Mouse (Mus musculus) liver, embryonic 12.5 days (tissue): ENCODE results near the gene Usp13. TPM values are rescaled to one million over a fixed set of nuclear protein-coding genes. Genes with fewer than 3 reads are reported as not detected.
A peak's percentile ranks its signal among the peaks of the same experiment; 100 is the strongest.

ENCODE experiments used
- ATAC-seq: fragments of 200-750 bp; cut with Nextera tagmentation; 2 replicates; pipeline ENCODE4 v1.8.0; 2017; ENCODE audit warnings: moderate number of reproducible peaks, mild to moderate bottlenecking, moderate library complexity
- H3K27ac ChIP-seq: fragments of 300-500 bp; sonication (generic); 2 replicates; pipeline ENCODE4 v1.5.1; 2016; ENCODE audit warnings: mild to moderate bottlenecking
- H3K27me3 ChIP-seq: fragments of 300-500 bp; sonication (generic); replicated peaks from 2 replicates; pipeline ENCODE4 v1.6.1; 2016; ENCODE audit warnings: mild to moderate bottlenecking, moderate library complexity
- H3K36me3 ChIP-seq: fragments of 300-500 bp; sonication (generic); 2 replicates; pipeline ENCODE4 v1.6.1; 2016; ENCODE audit warnings: mild to moderate bottlenecking, moderate library complexity
- H3K4me1 ChIP-seq: fragments of 300-500 bp; sonication (generic); 2 replicates; pipeline ENCODE4 v1.6.1; 2016
- H3K4me2 ChIP-seq: fragments of 300-500 bp; sonication (generic); 2 replicates; pipeline ENCODE4 v1.6.1; 2016; ENCODE audit warnings: mild to moderate bottlenecking, moderate library complexity
- H3K4me3 ChIP-seq: fragments of 300-500 bp; sonication (generic); 2 replicates; pipeline ENCODE4 v1.5.1; 2016; ENCODE audit warnings: mild to moderate bottlenecking, moderate library complexity
- H3K9ac ChIP-seq: fragments of 300-500 bp; sonication (generic); 2 replicates; pipeline ENCODE4 v1.6.1; 2016; ENCODE audit warnings: mild to moderate bottlenecking, moderate library complexity
- H3K9me3 ChIP-seq: fragments of 300-500 bp; sonication (generic); replicated peaks from 2 replicates; pipeline ENCODE4 v1.6.1; 2016; ENCODE audit warnings: mild to moderate bottlenecking, moderate library complexity
- WGBS: fragments of 180-500 bp; shearing (Covaris S2); methylation state at CpG from one replicate; pipeline ENCODE4 v1.1.7; 2016; ENCODE audit not compliant: insufficient replicate concordance; 5-methylcytosine and 5-hydroxymethylcytosine counted together
- polyA plus RNA-seq: library from polyadenylated mRNA; unstranded; fragments of >200 nt; fragmentation: Nextera tagmentation; extraction: Ambion mirVana; gene quantifications from 2 replicates; pipeline ENCODE4 v1.2.1, GENCODE M21; 2016

The Usp13 gene
- polyA plus RNA-seq, result 0.66 and 0.74 TPM in 2 replicates

- peak within 1 kb of the TSS; percentile 63 for H3K4me2 ChIP-seq
- H3K27me3 ChIP-seq, result peaks cover 44% of the 10 kb centered on the region
- ATAC-seq, result peak; percentile 44; the same call in 1 of the 2 replicates
- peak within 1 kb of the TSS; percentile 54 for H3K4me3 ChIP-seq
- peak within 1 kb of the TSS; percentile 34 for H3K9ac ChIP-seq
- no peaks in the 10 kb centered on the region for H3K36me3 ChIP-seq
- peak within 1 kb of the TSS; percentile 37; the same call in 1 of the 2 replicates for H3K27ac ChIP-seq
- no peaks in the 10 kb centered on the region for H3K9me3 ChIP-seq
- WGBS, result 1% methylated on average over 78 of the region's 84 CpGs
- no peaks in the 10 kb centered on the region for H3K4me1 ChIP-seq
These were observed at the start of gene Usp13 for GRCm38 (mm10) chr3:32817357-32818326. TSS of gene Usp13 (plus strand) at chr3:32817546.

- Histone ChIP-seq H3K9me3 (no peaks in the 10 kb centered on the region), H3K4me3 (no peak overlapping the region), H3K4me2 (no peak overlapping the region), H3K9ac (no peak overlapping the region), H3K36me3 (no peaks in the 10 kb centered on the region), H3K27me3 (no peaks in the 10 kb centered on the region), H3K4me1 (no peaks in the 10 kb centered on the region), H3K27ac (no peak overlapping the region)
- no peak for ATAC-seq
- WGBS, result 58% methylated on average over 2 of the region's 2 CpGs
These were observed 46.6 kb upstream of the Usp13 start for GRCm38 (mm10) chr3:32770781-32771180.

- H3K9ac ChIP-seq, result no peak overlapping the region
- peaks cover 44% of the 10 kb centered on the region for H3K27me3 ChIP-seq
- no peaks in the 10 kb centered on the region for H3K9me3 ChIP-seq
- H3K4me1 ChIP-seq, result no peaks in the 10 kb centered on the region
- H3K4me2 ChIP-seq, result peak overlapping the region; percentile 63
- WGBS, result 4% methylated on average over 9 of the region's 9 CpGs
- ATAC-seq, result no peak
- H3K27ac ChIP-seq, result no peak overlapping the region
- H3K36me3 ChIP-seq, result no peaks in the 10 kb centered on the region
- peak overlapping the region; percentile 54 for H3K4me3 ChIP-seq
These were observed 367 bp upstream of the Usp13 start for GRCm38 (mm10) chr3:32817001-32817356.

- H3K27me3 ChIP-seq, result peaks cover 44% of the 10 kb centered on the region
- no peaks in the 10 kb centered on the region for H3K36me3 ChIP-seq
- no peaks in the 10 kb centered on the region for H3K9me3 ChIP-seq
- WGBS, result 6% methylated on average over 12 of the region's 12 CpGs
- H3K4me3 ChIP-seq, result peak overlapping the region; percentile 54; the same call in 1 of the 2 replicates
- no peak overlapping the region for H3K9ac ChIP-seq
- no peak overlapping the region for H3K27ac ChIP-seq
- H3K4me2 ChIP-seq, result peak overlapping the region; percentile 63
- no peak for ATAC-seq
- no peaks in the 10 kb centered on the region for H3K4me1 ChIP-seq
These were observed 1.1 kb downstream of the Usp13 start for GRCm38 (mm10) chr3:32818327-32818900.

GRCm38 (mm10) chr3:32822620-32823019, 5.3 kb downstream of the Usp13 start:
- Histone ChIP-seq H3K27ac (no peak overlapping the region), H3K36me3 (no peaks in the 10 kb centered on the region), H3K4me1 (no peaks in the 10 kb centered on the region), H3K9me3 (no peaks in the 10 kb centered on the region), H3K4me3 (no peak overlapping the region), H3K4me2 (no peak overlapping the region), H3K9ac (no peak overlapping the region), H3K27me3 (peaks cover 21% of the 10 kb centered on the region)
- no peak for ATAC-seq
- WGBS, result 12% methylated on average over 3 of the region's 3 CpGs

GRCm38 (mm10) chr3:32824923-32825322, 7.6 kb downstream of the Usp13 start:
- Histone ChIP-seq H3K9ac (no peak overlapping the region), H3K36me3 (no peaks in the 10 kb centered on the region), H3K27me3 (no peaks in the 10 kb centered on the region), H3K9me3 (no peaks in the 10 kb centered on the region), H3K27ac (no peak overlapping the region), H3K4me3 (no peak overlapping the region), H3K4me1 (no peaks in the 10 kb centered on the region), H3K4me2 (no peak overlapping the region)
- 62% methylated on average over 5 of the region's 5 CpGs for WGBS
- no peak for ATAC-seq

- no peaks in the 10 kb centered on the region for H3K4me1 ChIP-seq
- no peak overlapping the region for H3K4me3 ChIP-seq
- 71% methylated on average over 3 of the region's 3 CpGs for WGBS
These were observed 8.7 kb downstream of the Usp13 start for GRCm38 (mm10) chr3:32825964-32826479.

GRCm38 (mm10) chr3:32826701-32827100, 9.4 kb downstream of the Usp13 start:
- 70% methylated on average over 6 of the region's 6 CpGs for whole genome bisulfite sequencing
- Histone ChIP-seq H3K9ac (no peak overlapping the region), H3K4me2 (no peak overlapping the region), H3K4me3 (no peak overlapping the region), H3K27ac (no peak overlapping the region), H3K36me3 (no peaks in the 10 kb centered on the region), H3K4me1 (no peaks in the 10 kb centered on the region), H3K27me3 (no peaks in the 10 kb centered on the region), H3K9me3 (no peaks in the 10 kb centered on the region)
- ATAC-seq, result no peak

More at GRCm38 (mm10) chr3:32825964-32826479, 8.7 kb downstream of the Usp13 start:
- H3K27ac ChIP-seq, result no peak overlapping the region
- H3K36me3 ChIP-seq, result no peaks in the 10 kb centered on the region
- no peak overlapping the region for H3K4me2 ChIP-seq
- no peak for ATAC-seq
- H3K9ac ChIP-seq, result no peak overlapping the region
- no peaks in the 10 kb centered on the region for H3K27me3 ChIP-seq
- no peaks in the 10 kb centered on the region for H3K9me3 ChIP-seq

- H3K27me3 ChIP-seq, result no peaks in the 10 kb centered on the region
- H3K4me1 ChIP-seq, result no peaks in the 10 kb centered on the region
- no peak overlapping the region for H3K27ac ChIP-seq
- ATAC-seq, result no peak
- no peaks in the 10 kb centered on the region for H3K9me3 ChIP-seq
- no peak overlapping the region for H3K4me3 ChIP-seq
- WGBS, result 56% methylated on average over 2 of the region's 2 CpGs
- no peak overlapping the region for H3K9ac ChIP-seq
- H3K4me2 ChIP-seq, result no peak overlapping the region
- no peaks in the 10 kb centered on the region for H3K36me3 ChIP-seq
These were observed 16.5 kb downstream of the Usp13 start for GRCm38 (mm10) chr3:32833871-32834270.

GRCm38 (mm10) chr3:32837847-32838246, 20.5 kb downstream of the Usp13 start:
- H3K9ac ChIP-seq, result no peak overlapping the region
- H3K4me1 ChIP-seq, result no peaks in the 10 kb centered on the region
- H3K36me3 ChIP-seq, result no peaks in the 10 kb centered on the region
- no peaks in the 10 kb centered on the region for H3K9me3 ChIP-seq
- H3K4me2 ChIP-seq, result no peak overlapping the region
- no peaks in the 10 kb centered on the region for H3K27me3 ChIP-seq
- no peak overlapping the region for H3K4me3 ChIP-seq
- no peak for ATAC-seq
- H3K27ac ChIP-seq, result no peak overlapping the region
- 62% methylated on average over 7 of the region's 7 CpGs for WGBS

- no peak overlapping the region for H3K4me2 ChIP-seq
- 76% methylated on average over 16 of the region's 16 CpGs for WGBS
- no peak overlapping the region for H3K9ac ChIP-seq
These were observed 39.2 kb downstream of the Usp13 start for GRCm38 (mm10) chr3:32856362-32857107.

More at GRCm38 (mm10) chr3:32856362-32857107, 39.2 kb downstream of the Usp13 start:
- no peaks in the 10 kb centered on the region for H3K27me3 ChIP-seq
- H3K4me3 ChIP-seq, result no peak overlapping the region
- no peaks in the 10 kb centered on the region for H3K4me1 ChIP-seq
- H3K36me3 ChIP-seq, result no peaks in the 10 kb centered on the region
- no peaks in the 10 kb centered on the region for H3K9me3 ChIP-seq
- no peak for ATAC-seq
- no peak overlapping the region for H3K27ac ChIP-seq
